Mouse (Mus musculus) kidney, postnatal 4 days (tissue): ENCODE data around the gene Sdsl.
A peak's percentile ranks its signal among the peaks of the same experiment; 100 is the strongest.

Source experiments
- DNase-seq, 2 experiments: peaks; one replicate each; pipeline ENCODE4 v3.0.0; 2021; ENCODE audit warnings: mixed read lengths in 2 of 2

Sdsl gene

GRCm38 (mm10) chr5:120447305-120447704 is 25.3 kb downstream of the Sdsl start:
- peak; percentile 64 to 73 for DNase-seq

GRCm38 (mm10) chr5:120440733-120441132 is 31.9 kb downstream of the Sdsl start:
- peak; percentile 96 to 98 for DNase-seq

- no peak for DNase-seq
These were observed 32.5 kb downstream of the Sdsl start for GRCm38 (mm10) chr5:120439887-120440670.

GRCm38 (mm10) chr5:120438991-120439710 is 33.5 kb downstream of the Sdsl start:
- no peak for DNase-seq

- no peak for DNase-seq
These were observed 34.1 kb downstream of the Sdsl start for GRCm38 (mm10) chr5:120438469-120438868.

- no peak for DNase-seq
These were observed 34.6 kb downstream of the Sdsl start for GRCm38 (mm10) chr5:120437986-120438385.

- no peak for DNase-seq
These were observed 35.1 kb downstream of the Sdsl start for GRCm38 (mm10) chr5:120437539-120437938.

- no peak for DNase-seq
These were observed 35.6 kb downstream of the Sdsl start for GRCm38 (mm10) chr5:120436885-120437495.

GRCm38 (mm10) chr5:120435731-120436501 is 36.7 kb downstream of the Sdsl start:
- DNase-seq = peak in 1 of 2 experiments; percentile 43

GRCm38 (mm10) chr5:120435006-120435681 is 37.5 kb downstream of the Sdsl start:
- no peak for DNase-seq

GRCm38 (mm10) chr5:120434231-120434735 is 38.3 kb downstream of the Sdsl start:
- no peak for DNase-seq

GRCm38 (mm10) chr5:120433135-120433760 is 39.4 kb downstream of the Sdsl start:
- DNase-seq = no peak

- no peak for DNase-seq
These were observed 40.1 kb downstream of the Sdsl start for GRCm38 (mm10) chr5:120432486-120433015.

GRCm38 (mm10) chr5:120431649-120432485 is 40.7 kb downstream of the Sdsl start, which contains the start of gene Lhx5:
TSS of gene Lhx5 (plus strand) at chr5:120431699.
- no peak for DNase-seq

- DNase-seq = no peak
These were observed 41.5 kb downstream of the Sdsl start for GRCm38 (mm10) chr5:120431001-120431583.

GRCm38 (mm10) chr5:120429692-120430091 is 42.9 kb downstream of the Sdsl start:
- no peak for DNase-seq

- no peak for DNase-seq
These were observed 43.6 kb downstream of the Sdsl start for GRCm38 (mm10) chr5:120428990-120429389.

- no peak for DNase-seq
These were observed 44.3 kb downstream of the Sdsl start for GRCm38 (mm10) chr5:120428189-120428838.

GRCm38 (mm10) chr5:120427451-120427938 is 45.1 kb downstream of the Sdsl start:
- no peak for DNase-seq
